Mouse (Mus musculus) embryonic facial prominence, embryonic 10.5 days (tissue): ENCODE measurements around the gene Bmp10. TPM values are rescaled to one million over a fixed set of nuclear protein-coding genes. Genes with fewer than 3 reads are reported as not detected.

ENCODE experiments used
- polyA plus RNA-seq: library from polyadenylated mRNA; unstranded; fragments of >200 nt; fragmentation: Nextera tagmentation; extraction: Ambion mirVana; gene quantifications from 2 replicates; pipeline ENCODE4 v1.2.1, GENCODE M21; 2016

Bmp10 gene
- polyA plus RNA-seq, 1 experiment from 2014 or later, result not detected

Other genes starting within 250 kb of the Bmp10 start
- 4.8 and 6.2 TPM in 2 replicates for gene Antxr1, start 93.2 kb upstream of the Bmp10 start, polyA plus RNA-seq
- not detected in 2 replicates for gene Gkn1, start 78.1 kb upstream of the Bmp10 start, polyA plus RNA-seq
- gene Gkn2, start 55.6 kb upstream of the Bmp10 start, polyA plus RNA-seq, result not detected in 2 replicates
- not detected in 2 replicates for gene Gkn3, start 40.1 kb upstream of the Bmp10 start, polyA plus RNA-seq
- gene Arhgap25, start 104.3 kb downstream of the Bmp10 start, polyA plus RNA-seq, result 3.2 and 3.4 TPM in 2 replicates
- 0.87 and 1.2 TPM in 2 replicates for gene Prokr1, start 161.7 kb downstream of the Bmp10 start, polyA plus RNA-seq
- gene Aplf, start 243.2 kb downstream of the Bmp10 start, polyA plus RNA-seq, result 12.9 and 13.1 TPM in 2 replicates